Mouse (Mus musculus): ENCODE results near the gene Sh3gl3.

GRCm38 (mm10) chr7:82274975-82275374 lies 101.3 kb downstream of the Sh3gl3 start:
- no peak for TF ChIP-seq POLR2A (IDR thresholded peaks at IDR 0.05; ENCODE audit: control insufficient read depth, extremely low read depth, insufficient read depth, low read length, poor library complexity)
- no peak for TF ChIP-seq CTCF (IDR thresholded peaks at IDR 0.05; ENCODE audit: borderline replicate concordance, control insufficient read depth, extremely low read depth, insufficient read depth, low read length, poor library complexity)

Measured in thymus, adult 2 months (tissue).